ENCODE assay signal across 18 mouse cellular contexts in genomic region chr12:99599606-99600005, GRCm38 (mm10). TPM values are rescaled to one million over a fixed set of nuclear protein-coding genes. Genes with fewer than 3 reads are reported as not detected.
DNase-seq lines count a peak whose midpoint lies in the region; ATAC-seq and TF ChIP-seq lines count a peak whose summit lies in the region.
"Had no signal": no experiment of that assay in that cellular context is flagged by ENCODE, and none has a peak within 500 bp of the region (broad histone marks: within the 10 kb centered on the region; RNA-seq: fewer than 3 reads in every experiment).

No protein-coding gene starts in this region.

- WGBS in forebrain, postnatal 0 days = 32% methylated on average over 7 of the region's 7 CpGs
- WGBS in forebrain, embryonic 13.5 days = 61% methylated on average over 7 of the region's 7 CpGs
- 46% methylated on average over 7 of the region's 7 CpGs for WGBS in kidney, postnatal 0 days
- 62% methylated on average over 7 of the region's 7 CpGs for WGBS in kidney, embryonic 15.5 days
- WGBS in embryonic facial prominence, embryonic 12.5 days = 27% methylated on average over 7 of the region's 7 CpGs
- WGBS in intestine, embryonic 15.5 days = 50% methylated on average over 7 of the region's 7 CpGs

- H3K4me2 ChIP-seq in forebrain, postnatal 0 days (ENCODE audit: low read depth) = no peak overlapping the region
- no peak overlapping the region for H3K4me2 ChIP-seq in forebrain, embryonic 13.5 days
- no peak overlapping the region for H3K4me2 ChIP-seq in kidney, postnatal 0 days (ENCODE audit: low read length)
- no peak overlapping the region for H3K4me2 ChIP-seq in kidney, embryonic 15.5 days
- H3K4me2 ChIP-seq in embryonic facial prominence, embryonic 12.5 days (replicated peaks) = peak overlapping the region; percentile 8; the same call in 1 of the 2 replicates
- H3K4me2 ChIP-seq in myocyte (ENCODE audit: low read depth) = peak overlapping the region; percentile 2
- H3K4me2 ChIP-seq in intestine, embryonic 15.5 days (replicated peaks) = no peak overlapping the region
- H3K4me2 ChIP-seq: hindbrain, embryonic 13.5 days; midbrain, embryonic 15.5 days had no signal

- peak; percentile 54; the same call in 1 of the 2 replicates for ATAC-seq in forebrain, postnatal 0 days
- no peak for ATAC-seq in forebrain, embryonic 13.5 days
- ATAC-seq in kidney, postnatal 0 days (replicated peaks; ENCODE audit: low FRiP score, low read depth) = no peak
- ATAC-seq in kidney, embryonic 15.5 days (replicated peaks; ENCODE audit: low FRiP score) = no peak
- 0 out of 2 replicates have a peak, but pooled peaks have one; percentile 68 for ATAC-seq in embryonic facial prominence, embryonic 12.5 days (ENCODE audit: insufficient number of reproducible peaks, insufficient read depth, low FRiP score, low TSS enrichment)
- ATAC-seq in intestine, embryonic 15.5 days = no peak
- ATAC-seq: liver, postnatal 0 days; midbrain, embryonic 15.5 days had no signal

- H3K4me3 ChIP-seq in forebrain, postnatal 0 days (ENCODE audit: low read depth, low read length) = no peak overlapping the region
- H3K4me3 ChIP-seq in forebrain, embryonic 13.5 days = no peak overlapping the region
- H3K4me3 ChIP-seq in kidney, postnatal 0 days (replicated peaks; ENCODE audit: low read depth, low read length) = no peak overlapping the region
- no peak overlapping the region for H3K4me3 ChIP-seq in kidney, embryonic 15.5 days (replicated peaks)
- no peak overlapping the region for H3K4me3 ChIP-seq in embryonic facial prominence, embryonic 12.5 days
- H3K4me3 ChIP-seq in myocyte = no peak overlapping the region
- no peak overlapping the region for H3K4me3 ChIP-seq in intestine, embryonic 15.5 days (replicated peaks)
- H3K4me3 ChIP-seq: hindbrain, embryonic 13.5 days; left cerebral cortex, adult 2 months; midbrain, embryonic 15.5 days had no signal

- no peak for DNase-seq in forebrain, postnatal 0 days
- DNase-seq in kidney, postnatal 0 days (ENCODE audit: low spot score) = peak; percentile 40
- no peak for DNase-seq in embryo, embryonic 11 days
- DNase-seq: adrenal gland, postnatal 10 days; cerebellum, adult 18-20 months; gastrocnemius, postnatal 14 days; heart, postnatal 10 days; kidney, postnatal 10 days; liver, postnatal 0 days; thymus, adult 18-20 months had no signal

- H3K27ac ChIP-seq in forebrain, postnatal 0 days (ENCODE audit: low read depth, low read length) = no peak overlapping the region
- H3K27ac ChIP-seq in forebrain, embryonic 13.5 days = no peak overlapping the region
- no peak overlapping the region for H3K27ac ChIP-seq in kidney, postnatal 0 days
- H3K27ac ChIP-seq in kidney, embryonic 15.5 days = no peak overlapping the region
- no peak overlapping the region for H3K27ac ChIP-seq in embryonic facial prominence, embryonic 12.5 days
- H3K27ac ChIP-seq in intestine, embryonic 15.5 days = no peak overlapping the region
- H3K27ac ChIP-seq: hindbrain, embryonic 13.5 days; left cerebral cortex, adult 2 months; midbrain, embryonic 15.5 days had no signal

- no peak for TF ChIP-seq POLR2A in myocyte (IDR thresholded peaks at IDR 0.05; ENCODE audit: insufficient read length, low read depth)

- no peaks in the 10 kb centered on the region for H3K27me3 ChIP-seq in forebrain, postnatal 0 days (ENCODE audit: insufficient read depth, low read length)
- H3K27me3 ChIP-seq in forebrain, embryonic 13.5 days = no peaks in the 10 kb centered on the region
- no peaks in the 10 kb centered on the region for H3K27me3 ChIP-seq in kidney, postnatal 0 days (ENCODE audit: insufficient read depth, low read length)
- H3K27me3 ChIP-seq in kidney, embryonic 15.5 days = 0 out of 2 replicates have a peak, but pooled peaks cover 3% of the 10 kb centered on the region
- H3K27me3 ChIP-seq in embryonic facial prominence, embryonic 12.5 days = no peaks in the 10 kb centered on the region
- H3K27me3 ChIP-seq in myocyte (ENCODE audit: control insufficient read depth, insufficient read depth, insufficient read length) = peaks cover 5% of the 10 kb centered on the region
- no peaks in the 10 kb centered on the region for H3K27me3 ChIP-seq in intestine, embryonic 15.5 days (replicated peaks)
- H3K27me3 ChIP-seq: hindbrain, embryonic 13.5 days; midbrain, embryonic 15.5 days had no signal

- no peaks in the 10 kb centered on the region for H3K36me3 ChIP-seq in forebrain, postnatal 0 days (ENCODE audit: insufficient read depth)
- H3K36me3 ChIP-seq in forebrain, embryonic 13.5 days (ENCODE audit: poor library complexity, severe bottlenecking) = no peaks in the 10 kb centered on the region
- H3K36me3 ChIP-seq in kidney, postnatal 0 days (ENCODE audit: insufficient read depth, low read length) = no peaks in the 10 kb centered on the region
- H3K36me3 ChIP-seq in kidney, embryonic 15.5 days = no peaks in the 10 kb centered on the region
- no peaks in the 10 kb centered on the region for H3K36me3 ChIP-seq in embryonic facial prominence, embryonic 12.5 days
- H3K36me3 ChIP-seq in myocyte (ENCODE audit: control insufficient read depth, insufficient read depth) = no peaks in the 10 kb centered on the region
- no peaks in the 10 kb centered on the region for H3K36me3 ChIP-seq in intestine, embryonic 15.5 days
- H3K36me3 ChIP-seq: hindbrain, embryonic 13.5 days; midbrain, embryonic 15.5 days had no signal

- no peak overlapping the region for H3K9ac ChIP-seq in forebrain, postnatal 0 days
- H3K9ac ChIP-seq in forebrain, embryonic 13.5 days = no peak overlapping the region
- no peak overlapping the region for H3K9ac ChIP-seq in kidney, postnatal 0 days (ENCODE audit: low read depth, low read length)
- H3K9ac ChIP-seq in kidney, embryonic 15.5 days = no peak overlapping the region
- no peak overlapping the region for H3K9ac ChIP-seq in embryonic facial prominence, embryonic 12.5 days
- H3K9ac ChIP-seq in intestine, embryonic 15.5 days = no peak overlapping the region
- H3K9ac ChIP-seq: hindbrain, embryonic 13.5 days; liver, postnatal 0 days; midbrain, embryonic 15.5 days had no signal

- H3K9me3 ChIP-seq in forebrain, postnatal 0 days (ENCODE audit: low read length) = no peaks in the 10 kb centered on the region
- H3K9me3 ChIP-seq in forebrain, embryonic 13.5 days (replicated peaks) = no peaks in the 10 kb centered on the region
- H3K9me3 ChIP-seq in kidney, postnatal 0 days (replicated peaks; ENCODE audit: low read length) = no peaks in the 10 kb centered on the region
- no peaks in the 10 kb centered on the region for H3K9me3 ChIP-seq in kidney, embryonic 15.5 days (replicated peaks)
- H3K9me3 ChIP-seq in embryonic facial prominence, embryonic 12.5 days = no peaks in the 10 kb centered on the region
- no peaks in the 10 kb centered on the region for H3K9me3 ChIP-seq in intestine, embryonic 15.5 days
- H3K9me3 ChIP-seq: hindbrain, embryonic 13.5 days; midbrain, embryonic 15.5 days had no signal

- no peak overlapping the region for H3ac ChIP-seq in myocyte (ENCODE audit: control insufficient read depth, insufficient read length)

- no peaks in the 10 kb centered on the region for H3K79me2 ChIP-seq in myocyte (ENCODE audit: control insufficient read depth, insufficient read depth)

- 0 out of 2 replicates have a peak, but pooled peaks cover 3% of the 10 kb centered on the region for H3K4me1 ChIP-seq in forebrain, postnatal 0 days (ENCODE audit: insufficient read depth)
- H3K4me1 ChIP-seq in forebrain, embryonic 13.5 days = peaks cover 11% of the 10 kb centered on the region; the same call in 1 of the 2 replicates
- no peaks in the 10 kb centered on the region for H3K4me1 ChIP-seq in kidney, postnatal 0 days (replicated peaks; ENCODE audit: insufficient read depth, low read length)
- H3K4me1 ChIP-seq in kidney, embryonic 15.5 days = no peaks in the 10 kb centered on the region
- H3K4me1 ChIP-seq in embryonic facial prominence, embryonic 12.5 days = peaks cover 17% of the 10 kb centered on the region
- H3K4me1 ChIP-seq in intestine, embryonic 15.5 days (replicated peaks) = no peaks in the 10 kb centered on the region

- TF ChIP-seq CTCF in forebrain, postnatal 0 days (IDR thresholded peaks at IDR 0.05; ENCODE audit: low read depth) = no peak
- no peak for TF ChIP-seq CTCF in kidney, postnatal 0 days (IDR thresholded peaks at IDR 0.05; ENCODE audit: low read depth)

TF ChIP-seq in myocyte, 11 proteins besides CTCF, POLR2A, EP300 and RAD21:
- no peak for TF ChIP-seq TCF12 (IDR thresholded peaks at IDR 0.05; ENCODE audit: insufficient read depth, poor library complexity, severe bottlenecking)
- TF ChIP-seq REST (IDR thresholded peaks at IDR 0.05; ENCODE audit: insufficient read depth, insufficient read length) = no peak
- no peak for TF ChIP-seq USF1 (IDR thresholded peaks at IDR 0.05; ENCODE audit: low read depth)
- no peak for TF ChIP-seq MYOD1 (IDR thresholded peaks at IDR 0.05; ENCODE audit: control insufficient read depth in 1 of 3, insufficient read length in 2 of 3, low read depth in 2 of 3)
- TF ChIP-seq TCF3 (IDR thresholded peaks at IDR 0.05; ENCODE audit: insufficient read length, low read depth) = no peak
- no peak for TF ChIP-seq POLR2AphosphoS2 (IDR thresholded peaks at IDR 0.05; ENCODE audit: insufficient read length, low read depth)
- TF ChIP-seq MYOG (IDR thresholded peaks at IDR 0.05; ENCODE audit: control insufficient read depth in 1 of 3, insufficient read depth in 1 of 3, insufficient read length in 2 of 3, low read depth in 2 of 3) = no peak
- no peak for TF ChIP-seq CEBPB (IDR thresholded peaks at IDR 0.05; ENCODE audit: insufficient read depth, poor library complexity, severe bottlenecking)
- no peak for TF ChIP-seq SRF (IDR thresholded peaks at IDR 0.05; ENCODE audit: control insufficient read depth, insufficient read length, low read depth)
- no peak for TF ChIP-seq E2F4 (IDR thresholded peaks at IDR 0.05; ENCODE audit: insufficient read depth)
- no peak for TF ChIP-seq MAX (IDR thresholded peaks at IDR 0.05; ENCODE audit: low read depth)

RNA-seq across cellular contexts. Expression of gene Foxn3, which starts 36.2 kb away (rescaled TPM):
- total RNA-seq in forebrain, postnatal 0 days (2014; rRNA removed) = 32.8 and 34.2 TPM in 2 replicates
- 44.1 and 61.3 TPM in 2 replicates for polyA plus RNA-seq in forebrain, postnatal 0 days (2015; fragmentation: Nextera tagmentation; extraction: Ambion mirVana)
- polyA plus RNA-seq in forebrain, embryonic 13.5 days (2015; fragmentation: Nextera tagmentation; extraction: Ambion mirVana) = 79.3 and 83.5 TPM in 2 replicates
- 52.1 and 54.0 TPM in 2 replicates for polyA plus RNA-seq in kidney, postnatal 0 days (2015; fragmentation: Nextera tagmentation; extraction: Ambion mirVana)
- 60.8 and 65.7 TPM in 2 replicates for polyA plus RNA-seq in kidney, embryonic 15.5 days (2015; fragmentation: Nextera tagmentation; extraction: Ambion mirVana)
- polyA plus RNA-seq in embryonic facial prominence, embryonic 12.5 days (2016; fragmentation: Nextera tagmentation; extraction: Ambion mirVana) = 101 and 110 TPM in 2 replicates
- polyA plus RNA-seq in myocyte (2012; fragmentation: generic; extraction: Trizol) = 5.8 TPM
- polyA plus RNA-seq in intestine, embryonic 15.5 days (2015; fragmentation: Nextera tagmentation; extraction: Ambion mirVana) = 57.3 and 58.6 TPM in 2 replicates

Comparison
In these comparisons a context has a peak if more than half of its experiments do, and no peak if none do; other contexts are left out.
1. ATAC-seq: peak in forebrain, postnatal 0 days (single experiment) and embryonic facial prominence, embryonic 12.5 days (single experiment); none in forebrain, embryonic 13.5 days (single experiment), kidney, postnatal 0 days (single experiment), kidney, embryonic 15.5 days (single experiment) and intestine, embryonic 15.5 days (single experiment).
2. H3K4me2 ChIP-seq: peak in embryonic facial prominence, embryonic 12.5 days (single experiment) and myocyte (single experiment); none in forebrain, postnatal 0 days (single experiment), forebrain, embryonic 13.5 days (single experiment), kidney, postnatal 0 days (single experiment), kidney, embryonic 15.5 days (single experiment) and intestine, embryonic 15.5 days (single experiment).